Mouse (Mus musculus) lung, postnatal 10 days (tissue): ENCODE results near the gene Mctp1.
"Not testable (repeated sequence)": the region's sequence is repeated elsewhere in the genome, so short reads cannot be mapped to it uniquely, and the experiment has no call there.

ENCODE experiments used
- DNase-seq: peaks from one replicate; pipeline ENCODE4 v3.0.0; 2021

The Mctp1 gene

GRCm38 (mm10) chr13:76484086-76484709 lies 99.9 kb downstream of the Mctp1 start:
- peak; percentile 46 for DNase-seq

GRCm38 (mm10) chr13:76515896-76516295 lies 131.6 kb downstream of the Mctp1 start:
- DNase-seq: no peak

- no peak for DNase-seq
Observed at GRCm38 (mm10) chr13:76523170-76523569, 138.8 kb downstream of the Mctp1 start.

- DNase-seq: no peak
Observed at GRCm38 (mm10) chr13:76527326-76527725, 143.0 kb downstream of the Mctp1 start.

- DNase-seq: no peak
Observed at GRCm38 (mm10) chr13:76527751-76528150, 143.4 kb downstream of the Mctp1 start.

- no peak for DNase-seq
Observed at GRCm38 (mm10) chr13:76529915-76530314, 145.6 kb downstream of the Mctp1 start.

GRCm38 (mm10) chr13:76530867-76531504 lies 146.7 kb downstream of the Mctp1 start:
- DNase-seq: no peak

- no peak for DNase-seq
Observed at GRCm38 (mm10) chr13:76547854-76548253, 163.5 kb downstream of the Mctp1 start.

GRCm38 (mm10) chr13:76560918-76561317 lies 176.6 kb downstream of the Mctp1 start:
- no peak for DNase-seq

- no peak for DNase-seq
Observed at GRCm38 (mm10) chr13:76561594-76561993, 177.3 kb downstream of the Mctp1 start.

GRCm38 (mm10) chr13:76564061-76564460 lies 179.7 kb downstream of the Mctp1 start:
- no peak for DNase-seq

GRCm38 (mm10) chr13:76566024-76566423 lies 181.7 kb downstream of the Mctp1 start:
- DNase-seq: no peak

GRCm38 (mm10) chr13:76567448-76567847 lies 183.1 kb downstream of the Mctp1 start:
- no peak for DNase-seq

- DNase-seq: no peak
Observed at GRCm38 (mm10) chr13:76568569-76569211, 184.4 kb downstream of the Mctp1 start.

GRCm38 (mm10) chr13:76579414-76579813 lies 195.1 kb downstream of the Mctp1 start:
- peak; percentile 24 for DNase-seq

GRCm38 (mm10) chr13:76585447-76585846 lies 201.1 kb downstream of the Mctp1 start:
- DNase-seq: no peak

- DNase-seq: not testable (repeated sequence)
Observed at GRCm38 (mm10) chr13:76590709-76591108, 206.4 kb downstream of the Mctp1 start.

- no peak for DNase-seq
Observed at GRCm38 (mm10) chr13:76591189-76591588, 206.9 kb downstream of the Mctp1 start.

GRCm38 (mm10) chr13:76591692-76592091 lies 207.4 kb downstream of the Mctp1 start:
- no peak for DNase-seq

GRCm38 (mm10) chr13:76592908-76593307 lies 208.6 kb downstream of the Mctp1 start:
- no peak for DNase-seq

- no peak for DNase-seq
Observed at GRCm38 (mm10) chr13:76597005-76597404, 212.7 kb downstream of the Mctp1 start.

GRCm38 (mm10) chr13:76609425-76609824 lies 225.1 kb downstream of the Mctp1 start:
- no peak for DNase-seq

GRCm38 (mm10) chr13:76611499-76611898 lies 227.2 kb downstream of the Mctp1 start:
- no peak for DNase-seq

- DNase-seq: no peak
Observed at GRCm38 (mm10) chr13:76620111-76620510, 235.8 kb downstream of the Mctp1 start.
